In the genomic region with DNA sequence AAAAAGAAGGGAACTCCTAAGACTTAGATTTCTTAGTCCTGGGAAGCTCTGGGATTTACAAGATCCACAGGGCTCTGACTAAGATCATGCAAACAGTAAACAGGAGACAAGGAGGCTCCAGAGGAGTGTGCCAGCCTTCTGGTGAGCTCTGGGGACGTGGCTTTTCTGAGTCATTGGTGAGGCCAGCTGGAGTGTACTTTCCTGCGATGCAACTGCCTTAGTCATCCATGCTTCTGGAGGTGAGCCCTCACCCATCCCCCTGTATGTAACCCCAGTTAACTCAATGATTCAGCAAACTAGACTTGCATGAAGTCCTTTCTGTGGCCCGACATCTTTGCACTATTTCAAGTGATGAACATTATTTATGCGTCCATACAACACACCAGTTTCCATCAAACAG, we compare ENCODE assay signal across 13 mouse cellular contexts.
DNase-seq lines count a peak whose midpoint lies in the region; TF ChIP-seq lines count a peak whose summit lies in the region.
"Had no signal": no experiment of that assay in that cellular context is flagged by ENCODE, and none has a peak within 500 bp of the region (broad histone marks: within the 10 kb centered on the region; RNA-seq: fewer than 3 reads in every experiment).

No protein-coding gene starts in this region.

- no peaks in the 10 kb centered on the region for H3K27me3 ChIP-seq in C2C12 (ENCODE audit: control insufficient read depth, insufficient read depth, insufficient read length)
- H3K27me3 ChIP-seq: megakaryocyte, embryonic 14.5 days had no signal

- intact Hi-C loops in heart, postnatal 10 days (cut with DNase I), result no loop called here

- TF ChIP-seq CTCF in C2C12 (IDR thresholded peaks at IDR 0.05; ENCODE audit: control insufficient read depth, insufficient read depth, insufficient read length), result no peak

- H3K36me3 ChIP-seq in C2C12 (ENCODE audit: control insufficient read depth, insufficient read depth), result no peaks in the 10 kb centered on the region
- H3K36me3 ChIP-seq: heart, embryonic 13.5 days; hindbrain, embryonic 15.5 days; limb, embryonic 12.5 days had no signal

- DNase-seq in frontal cortex, postnatal 36 days (ENCODE audit: low spot score in 2 of 2), result peak; percentile 50 to 59
- DNase-seq in frontal cortex, postnatal 10 days (ENCODE audit: low spot score in 2 of 2), result no peak
- DNase-seq in adrenal gland, postnatal 10 days, result peak; percentile 15
- DNase-seq in layer of hippocampus, adult 9-11 months, result peak; percentile 61
- DNase-seq in spleen, postnatal 36 days (ENCODE audit: low spot score in 2 of 2), result no peak
- DNase-seq in spleen, postnatal 10 days (ENCODE audit: low spot score in 2 of 2), result no peak
- DNase-seq in heart, postnatal 10 days, result no peak
- DNase-seq: lung, adult 18-20 months had no signal

- H3K79me3 ChIP-seq in C2C12 (ENCODE audit: low read depth), result no peaks in the 10 kb centered on the region

- no peak overlapping the region for H3K4me3 ChIP-seq in C2C12 (ENCODE audit: insufficient read depth, poor library complexity, severe bottlenecking)
- H3K4me3 ChIP-seq: heart, embryonic 13.5 days; hindbrain, embryonic 15.5 days; limb, embryonic 12.5 days; megakaryocyte, embryonic 14.5 days had no signal

- H3K79me2 ChIP-seq in C2C12 (ENCODE audit: control insufficient read depth, insufficient read depth), result no peaks in the 10 kb centered on the region

- no peak overlapping the region for H3ac ChIP-seq in C2C12 (ENCODE audit: control insufficient read depth, insufficient read length, low read depth)

TF ChIP-seq in C2C12, 6 proteins besides CTCF, POLR2A, EP300 and RAD21:
- TF ChIP-seq USF1 (IDR thresholded peaks at IDR 0.05; ENCODE audit: low read depth) (no peak), MYOG (IDR thresholded peaks at IDR 0.05; ENCODE audit: control insufficient read depth, extremely low read depth, insufficient read length) (no peak), FOSL1 (IDR thresholded peaks at IDR 0.05; ENCODE audit: insufficient read depth, low read length, poor library complexity, severe bottlenecking) (peak; percentile 95), MYOD1 (IDR thresholded peaks at IDR 0.05; ENCODE audit: control insufficient read depth, insufficient read length, low read depth) (peak; percentile 81), CEBPB (IDR thresholded peaks at IDR 0.05; ENCODE audit: low read depth) (peak; percentile 58), MAX (IDR thresholded peaks at IDR 0.05) (peak; percentile 51)
TF ChIP-seq in C2C12: peak in this region for 4.

Comparison
In these comparisons a context has a peak if more than half of its experiments do, and no peak if none do; other contexts are left out.
1. DNase-seq: peak in frontal cortex, postnatal 36 days (2 of 2), adrenal gland, postnatal 10 days (single experiment) and layer of hippocampus, adult 9-11 months (single experiment); none in frontal cortex, postnatal 10 days (0 of 2), spleen, postnatal 36 days (0 of 2), spleen, postnatal 10 days (0 of 2) and heart, postnatal 10 days (0 of 2).